Mouse (Mus musculus) thymus, postnatal 25 days (tissue): ENCODE results near the gene Enoph1.

Experiments
- DNase-seq: peaks from one replicate; pipeline ENCODE4 v3.0.0; 2022

Gene Enoph1

GRCm38 (mm10) chr5:100079931-100080275 lies 40.1 kb downstream of the Enoph1 start:
- no peak for DNase-seq

GRCm38 (mm10) chr5:100082006-100082405 lies 42.2 kb downstream of the Enoph1 start:
- DNase-seq, result no peak

- DNase-seq, result no peak
Observed at GRCm38 (mm10) chr5:100083953-100084562, 44.3 kb downstream of the Enoph1 start.

- no peak for DNase-seq
Observed at GRCm38 (mm10) chr5:100085097-100085496, 45.3 kb downstream of the Enoph1 start.

- no peak for DNase-seq
Observed at GRCm38 (mm10) chr5:100090515-100091262, 50.9 kb downstream of the Enoph1 start.

- no peak for DNase-seq
Observed at GRCm38 (mm10) chr5:100091263-100091594, 51.4 kb downstream of the Enoph1 start.

DNA sequence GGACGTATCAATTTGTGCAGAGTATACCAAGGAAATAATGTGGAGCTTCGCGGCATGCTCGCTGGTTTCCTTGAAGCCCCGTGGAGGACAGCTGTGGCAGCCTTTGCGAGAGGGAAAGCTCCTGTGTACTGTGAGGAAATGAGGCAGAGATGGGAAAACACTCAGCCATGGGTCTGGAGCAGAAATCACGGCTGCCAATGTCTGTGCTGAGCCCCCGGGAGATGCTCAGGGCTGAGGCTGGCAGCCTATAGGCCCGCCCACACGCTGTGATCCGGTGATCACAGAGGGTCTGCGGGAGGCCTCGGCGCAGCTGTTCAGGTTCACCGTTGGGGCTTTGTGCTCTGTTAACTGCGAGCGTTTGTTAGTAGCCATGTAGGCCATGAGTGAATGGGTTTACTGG lies 51.8 kb downstream of the Enoph1 start:
- no peak for DNase-seq

- DNase-seq, result no peak
Observed at GRCm38 (mm10) chr5:100096955-100097354, 57.2 kb downstream of the Enoph1 start.

- no peak for DNase-seq
Observed at GRCm38 (mm10) chr5:100097967-100098366, 58.2 kb downstream of the Enoph1 start.

DNA sequence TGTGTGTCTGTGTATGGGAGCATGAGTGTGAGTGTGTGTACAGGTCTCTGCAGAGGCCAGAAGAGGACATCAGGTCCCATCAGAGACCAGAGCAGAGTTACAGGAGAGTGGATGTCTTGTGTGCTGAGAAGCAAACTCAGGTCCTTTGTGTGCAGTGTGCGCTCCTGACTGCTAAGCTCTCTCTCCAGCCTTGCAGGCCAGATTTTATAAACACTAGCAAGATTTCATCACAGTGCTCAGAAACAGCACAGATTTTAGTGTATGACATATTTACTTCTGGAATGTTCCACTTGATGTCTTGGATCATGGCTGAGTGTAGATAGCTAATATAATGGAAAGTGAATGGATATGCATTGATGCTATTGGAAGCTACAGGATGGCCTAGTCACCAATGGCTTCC lies 62.6 kb downstream of the Enoph1 start:
- no peak for DNase-seq

- DNase-seq, result no peak
Observed at GRCm38 (mm10) chr5:100108866-100109265, 69.1 kb downstream of the Enoph1 start.

DNA sequence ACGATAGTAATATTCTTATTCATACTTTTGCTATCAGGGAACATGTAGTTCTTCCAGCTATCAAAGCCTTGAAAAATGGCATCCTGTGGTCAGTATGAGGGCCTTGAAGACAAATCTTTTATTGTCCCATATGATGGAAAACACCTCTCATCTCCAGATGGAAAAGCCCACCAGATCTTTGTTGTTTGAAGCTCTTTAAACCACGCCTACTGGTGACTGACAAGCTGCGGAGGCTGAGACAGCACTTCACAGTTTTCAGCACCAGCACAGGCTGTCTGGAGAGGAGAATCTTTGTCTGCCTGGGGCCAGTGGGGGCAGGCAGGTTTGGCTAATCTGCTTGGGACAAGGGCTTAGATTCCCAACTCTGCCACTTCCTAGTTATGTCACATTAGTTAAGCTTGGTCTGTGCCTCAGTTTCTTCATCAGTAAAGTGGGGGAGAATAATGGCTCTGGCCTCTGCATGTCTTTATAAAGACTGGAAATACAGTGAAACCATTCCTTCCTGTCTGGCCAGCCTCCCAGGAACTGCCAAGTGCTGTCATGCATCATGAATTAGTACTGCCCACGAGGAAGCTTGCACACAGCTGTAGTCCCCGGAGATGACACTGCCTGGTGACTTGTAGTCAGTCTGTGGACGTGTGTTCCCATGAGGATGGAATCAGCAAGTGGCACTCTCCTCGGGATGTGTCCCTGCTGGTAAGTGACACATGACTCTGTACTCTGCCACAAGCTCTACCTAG lies 69.9 kb downstream of the Enoph1 start:
- no peak for DNase-seq

- DNase-seq, result no peak
Observed at GRCm38 (mm10) chr5:100110581-100110980, 70.8 kb downstream of the Enoph1 start.

- DNase-seq, result no peak
Observed at GRCm38 (mm10) chr5:100113403-100113802, 73.6 kb downstream of the Enoph1 start.
